Mouse (Mus musculus): ENCODE measurements around the gene Acbd6.

DNA sequence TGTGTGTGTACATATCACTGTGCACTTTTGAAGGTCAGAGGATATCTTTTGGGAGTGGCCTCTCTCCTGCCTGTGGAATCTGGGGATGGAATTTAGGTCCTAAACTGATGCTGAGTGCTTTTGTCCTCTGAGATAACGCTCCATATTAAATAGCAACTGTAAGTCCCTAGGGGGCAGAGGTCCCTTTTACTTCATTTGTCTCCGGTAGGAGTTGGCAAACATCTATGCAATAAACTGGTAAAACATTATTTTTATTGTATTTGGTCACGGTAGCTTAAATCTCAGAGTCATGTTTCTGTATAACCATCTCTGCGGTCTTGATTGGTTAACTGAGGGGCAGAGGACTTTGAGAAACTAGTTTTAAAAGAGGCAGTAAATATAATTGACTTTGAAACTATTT, 35.4 kb upstream of the Acbd6 start:
- TF ChIP-seq CTCF (conservative IDR thresholded peaks at IDR 0.05; ENCODE audit: low read length) = no peak
- no peak for TF ChIP-seq POU5F1 (IDR thresholded peaks at IDR 0.05; ENCODE audit: borderline replicate concordance, low read length)
- TF ChIP-seq NANOG (IDR thresholded peaks at IDR 0.05; ENCODE audit: borderline replicate concordance, low read length) = no peak
